Mouse (Mus musculus) forebrain, embryonic 15.5 days (tissue): ENCODE measurements around the gene Sapcd2. TPM values are rescaled to one million over a fixed set of nuclear protein-coding genes. Genes with fewer than 3 reads are reported as not detected.
"Not testable (repeated sequence)": the region's sequence is repeated elsewhere in the genome, so short reads cannot be mapped to it uniquely, and the experiment has no call there.

ENCODE experiments used
- ATAC-seq: fragments of 200-750 bp; cut with Nextera tagmentation; replicated peaks from 2 replicates; pipeline ENCODE4 v1.8.0; 2017; ENCODE audit warnings: mild to moderate bottlenecking, moderate TSS enrichment, moderate library complexity
- H3K27ac ChIP-seq: fragments of 300-500 bp; sonication (generic); replicated peaks from 2 replicates; pipeline ENCODE4 v1.5.1; 2015; ENCODE audit warnings: mild to moderate bottlenecking, inconsistent platforms
- H3K27me3 ChIP-seq: fragments of 300-500 bp; sonication (generic); 2 replicates; pipeline ENCODE4 v1.6.1; 2015; ENCODE audit warnings: inconsistent platforms
- H3K36me3 ChIP-seq: fragments of 300-500 bp; sonication (generic); 2 replicates; pipeline ENCODE4 v1.6.1; 2015; ENCODE audit warnings: mild to moderate bottlenecking, inconsistent platforms
- H3K4me1 ChIP-seq: fragments of 300-500 bp; sonication (generic); 2 replicates; pipeline ENCODE4 v1.6.1; 2015; ENCODE audit warnings: inconsistent platforms
- H3K4me2 ChIP-seq: fragments of 300-500 bp; sonication (generic); replicated peaks from 2 replicates; pipeline ENCODE4 v1.6.1; 2015; ENCODE audit warnings: mild to moderate bottlenecking, inconsistent platforms
- H3K4me3 ChIP-seq: fragments of 300-500 bp; sonication (generic); 2 replicates; pipeline ENCODE4 v1.5.1; 2015; ENCODE audit warnings: mild to moderate bottlenecking, inconsistent platforms
- H3K9ac ChIP-seq: fragments of 300-500 bp; sonication (generic); replicated peaks from 2 replicates; pipeline ENCODE4 v1.6.1; 2015; ENCODE audit warnings: mild to moderate bottlenecking, inconsistent platforms
- H3K9me3 ChIP-seq: fragments of 300-500 bp; sonication (generic); 2 replicates; pipeline ENCODE4 v1.6.1; 2016; ENCODE audit warnings: inconsistent platforms
- WGBS: fragments of 180-500 bp; shearing (Covaris S2); methylation state at CpG from one replicate; pipeline ENCODE4 v1.1.7; 2015; ENCODE audit warnings: mixed read lengths; 5-methylcytosine and 5-hydroxymethylcytosine counted together
- polyA plus RNA-seq: library from polyadenylated mRNA; unstranded; fragments of >200 nt; fragmentation: Nextera tagmentation; extraction: Ambion mirVana; gene quantifications from 2 replicates; pipeline ENCODE4 v1.2.1, GENCODE M21; 2015

Sapcd2 gene
- polyA plus RNA-seq, 1 experiment from 2014 or later: 32.6 TPM

DNA sequence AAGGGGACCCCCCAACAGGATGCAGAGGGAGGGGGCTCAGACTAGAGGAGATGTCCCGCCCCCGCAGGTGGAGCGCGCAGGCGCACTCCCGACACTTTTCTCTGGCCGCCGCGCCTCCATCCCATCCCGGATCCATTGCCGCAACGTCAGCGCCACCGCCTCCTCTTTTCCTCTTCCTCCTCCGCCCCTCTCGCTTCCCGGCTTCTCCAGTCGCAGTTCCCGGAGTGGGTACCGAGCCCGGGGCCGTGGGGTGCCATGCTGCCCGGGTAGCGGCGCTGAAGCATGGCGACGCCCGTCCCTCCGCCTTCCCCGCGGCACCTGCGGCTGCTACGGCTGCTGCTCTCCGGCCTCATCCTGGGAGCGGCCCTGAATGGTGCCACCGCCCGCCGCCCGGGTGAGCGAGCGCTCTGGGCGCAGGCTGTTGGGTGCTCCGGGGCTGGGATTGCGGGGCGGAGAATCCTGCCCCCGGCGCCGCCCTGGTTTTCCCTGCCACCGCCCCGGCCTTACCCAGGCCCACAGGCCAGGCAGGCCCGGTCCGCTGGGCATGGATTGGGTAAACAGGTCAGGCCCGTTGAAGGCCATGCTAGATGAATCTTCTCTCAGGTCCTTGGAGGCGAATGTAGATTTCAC is 31.0 kb downstream of the Sapcd2 start:
- peaks cover 21% of the 10 kb centered on the region for H3K27me3 ChIP-seq

DNA sequence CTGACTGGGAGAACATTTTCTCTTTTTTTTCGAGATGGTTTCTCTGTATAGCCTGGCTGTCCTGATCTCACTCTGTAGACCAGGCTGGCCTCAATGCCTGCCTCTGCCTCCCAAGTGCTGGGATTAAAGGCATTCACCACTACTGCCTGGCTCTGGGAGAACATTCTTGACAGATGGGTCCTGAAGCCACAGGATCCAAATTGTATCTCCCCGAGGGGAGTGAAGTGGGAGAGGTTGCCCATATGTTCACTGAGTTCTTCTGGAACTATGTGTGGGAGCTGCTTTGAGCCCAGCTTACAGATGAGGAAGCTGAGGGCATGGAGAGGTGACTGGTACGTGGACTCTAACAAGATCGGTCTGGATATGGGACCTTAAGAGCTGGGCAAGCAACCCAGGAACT is 31.9 kb downstream of the Sapcd2 start:
- H3K36me3 ChIP-seq: peaks cover 19% of the 10 kb centered on the region
- 82% methylated on average over 4 of the region's 4 CpGs for WGBS
- no peaks in the 10 kb centered on the region for H3K9me3 ChIP-seq
- H3K27ac ChIP-seq: peak overlapping the region; percentile 91
- H3K27me3 ChIP-seq: peaks cover 13% of the 10 kb centered on the region
- H3K9ac ChIP-seq: peak overlapping the region; percentile 99
- H3K4me1 ChIP-seq: peaks cover 39% of the 10 kb centered on the region
- no peak for ATAC-seq
- peak overlapping the region; percentile 70 for H3K4me2 ChIP-seq
- peak overlapping the region; percentile 71 for H3K4me3 ChIP-seq

More for the DNA sequence above, 31.0 kb downstream of the Sapcd2 start:
- Histone ChIP-seq H3K36me3 (peaks cover 11% of the 10 kb centered on the region), H3K9ac (peak overlapping the region; percentile 99), H3K9me3 (no peaks in the 10 kb centered on the region), H3K27ac (peak overlapping the region; percentile 91), H3K4me2 (peak overlapping the region; percentile 70), H3K4me3 (peak overlapping the region; percentile 71), H3K4me1 (peaks cover 39% of the 10 kb centered on the region)
- ATAC-seq: peak; percentile 86
- WGBS: under 1% methylated on average over 51 of the region's 54 CpGs

DNA sequence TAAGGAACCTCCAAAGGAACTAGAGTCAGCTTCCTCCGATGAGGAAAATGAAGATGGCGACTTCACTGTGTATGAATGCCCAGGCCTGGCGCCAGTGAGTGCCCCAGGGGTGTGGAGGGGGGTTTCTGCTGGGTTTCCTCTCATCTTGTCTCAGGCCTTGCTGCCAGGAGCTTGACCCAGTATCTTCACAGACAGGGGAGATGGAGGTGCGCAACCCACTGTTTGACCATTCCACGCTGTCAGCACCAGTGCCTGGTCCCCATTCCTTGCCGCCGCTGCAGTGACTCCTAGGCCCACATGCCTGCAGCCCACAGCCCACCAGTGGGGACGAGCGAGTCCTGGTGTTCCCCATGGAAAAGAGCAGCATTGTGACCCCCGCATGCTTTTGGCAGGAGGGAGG is 36.8 kb downstream of the Sapcd2 start:
- Histone ChIP-seq H3K27ac (no peak overlapping the region), H3K4me1 (peaks cover 25% of the 10 kb centered on the region), H3K36me3 (peaks cover 42% of the 10 kb centered on the region), H3K4me3 (no peak overlapping the region), H3K9ac (no peak overlapping the region), H3K4me2 (no peak overlapping the region), H3K9me3 (no peaks in the 10 kb centered on the region), H3K27me3 (no peaks in the 10 kb centered on the region)
- 91% methylated on average over 10 of the region's 10 CpGs for WGBS
- no peak for ATAC-seq

DNA sequence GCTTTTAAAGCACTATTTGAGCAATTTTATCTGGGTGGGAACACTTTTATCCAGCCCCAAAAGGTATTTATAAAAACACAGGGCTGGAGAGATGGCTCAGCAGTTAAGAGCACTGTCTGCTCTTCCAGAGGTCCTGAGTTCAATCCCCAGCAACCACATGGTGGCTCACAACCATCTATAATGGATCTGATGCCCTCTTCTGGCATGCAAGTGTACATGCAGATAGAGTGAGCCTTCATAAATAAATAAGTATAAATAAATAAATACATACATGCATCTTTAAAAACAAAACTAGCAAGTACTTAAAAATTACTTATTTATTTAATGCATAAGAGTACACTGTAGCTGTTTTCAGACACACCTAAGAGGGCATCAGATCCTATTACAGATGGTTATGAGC is 41.3 kb downstream of the Sapcd2 start:
- not testable (repeated sequence) for ATAC-seq, H3K9ac ChIP-seq, H3K27ac ChIP-seq, H3K9me3 ChIP-seq, H3K27me3 ChIP-seq, H3K4me2 ChIP-seq, H3K4me1 ChIP-seq, H3K4me3 ChIP-seq
- peaks cover 29% of the 10 kb centered on the region for H3K36me3 ChIP-seq

DNA sequence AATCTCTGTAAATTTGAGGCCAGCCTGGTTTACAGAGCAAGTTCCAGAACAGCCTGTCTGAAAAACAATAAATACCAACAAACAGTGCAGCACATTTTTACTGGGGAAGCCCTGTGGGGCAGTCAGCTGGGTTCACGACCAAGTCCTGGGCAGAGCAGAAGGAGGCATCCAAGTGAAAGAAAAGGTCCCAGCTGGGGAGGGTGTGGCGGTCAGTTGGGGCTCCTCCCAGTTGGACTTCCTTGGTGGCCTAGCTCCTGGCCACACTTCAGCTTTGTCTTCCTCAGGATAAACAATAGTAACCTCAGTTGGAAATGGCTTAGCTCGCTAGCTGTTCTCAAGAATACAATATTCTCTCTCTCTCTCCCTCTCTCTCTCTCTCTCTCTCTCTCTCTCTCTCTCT is 45.3 kb downstream of the Sapcd2 start:
- Histone ChIP-seq H3K27ac (no peak overlapping the region), H3K27me3 (no peaks in the 10 kb centered on the region), H3K9me3 (no peaks in the 10 kb centered on the region), H3K4me3 (no peak overlapping the region), H3K4me1 (no peaks in the 10 kb centered on the region), H3K36me3 (no peaks in the 10 kb centered on the region), H3K4me2 (no peak overlapping the region), H3K9ac (no peak overlapping the region)
- ATAC-seq: no peak
- WGBS: 10% methylated on average over 3 of the region's 3 CpGs

DNA sequence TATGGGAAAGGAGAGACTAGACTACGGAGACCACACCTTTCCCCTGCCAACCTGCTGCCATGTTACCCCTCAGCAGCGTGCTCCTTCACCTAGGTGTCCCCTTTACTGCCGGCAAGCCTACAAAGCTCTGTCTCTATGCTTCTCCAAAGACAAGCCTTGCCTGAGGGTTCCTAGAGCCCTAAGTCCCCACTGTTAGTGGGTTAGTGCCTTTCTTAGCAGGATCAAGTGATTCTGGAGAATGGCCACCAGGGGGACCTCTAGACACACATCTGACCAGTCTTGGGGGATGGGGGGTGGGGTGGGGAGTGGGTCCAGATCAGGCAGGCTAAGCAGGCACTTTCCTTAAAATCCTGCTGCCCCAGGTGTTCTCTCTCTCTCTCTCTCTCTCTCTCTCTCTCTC is 49.8 kb downstream of the Sapcd2 start:
- WGBS: 22% methylated on average over 3 of the region's 3 CpGs
- Histone ChIP-seq H3K36me3 (no peaks in the 10 kb centered on the region), H3K4me2 (no peak overlapping the region), H3K9me3 (no peaks in the 10 kb centered on the region), H3K27me3 (no peaks in the 10 kb centered on the region), H3K4me3 (no peak overlapping the region), H3K4me1 (no peaks in the 10 kb centered on the region), H3K9ac (no peak overlapping the region), H3K27ac (no peak overlapping the region)
- ATAC-seq: peak; percentile 39; the same call in 1 of the 2 replicates

- 71% methylated on average over 17 of the region's 17 CpGs for WGBS
- ATAC-seq: no peak
These were observed 50.7 kb downstream of the Sapcd2 start, which contains the start of gene Fut7 for GRCm38 (mm10) chr2:25422587-25423410. Fut7 (plus strand) TSS chr2:25423267.

DNA sequence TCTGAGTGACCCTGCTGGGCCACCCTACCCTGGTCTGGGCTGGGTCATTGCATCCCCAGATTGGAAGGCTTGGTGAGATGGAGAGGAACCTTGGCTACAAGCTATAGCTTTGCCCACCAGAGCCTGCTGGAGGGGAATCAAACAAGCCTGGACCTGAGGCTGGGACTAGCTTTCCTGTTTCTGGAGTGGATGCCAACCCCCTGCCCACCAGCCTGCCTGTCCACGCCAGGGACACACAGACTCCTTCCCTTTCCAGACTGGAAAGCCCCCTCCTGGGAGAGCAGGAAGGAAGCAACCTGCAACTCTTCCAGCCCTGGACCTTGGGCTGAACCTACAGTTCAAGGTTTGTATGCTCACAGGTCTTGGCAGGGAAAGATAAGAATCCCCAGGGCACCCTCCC is 51.5 kb downstream of the Sapcd2 start:
- no peak overlapping the region for H3K9ac ChIP-seq
- H3K4me2 ChIP-seq: no peak overlapping the region
- no peak overlapping the region for H3K27ac ChIP-seq
- H3K27me3 ChIP-seq: no peaks in the 10 kb centered on the region
- H3K4me1 ChIP-seq: peaks cover 7% of the 10 kb centered on the region; the same call in 1 of the 2 replicates
- no peaks in the 10 kb centered on the region for H3K9me3 ChIP-seq
- ATAC-seq: no peak
- no peaks in the 10 kb centered on the region for H3K36me3 ChIP-seq
- 67% methylated on average over 1 of the region's 1 CpGs for WGBS
- no peak overlapping the region for H3K4me3 ChIP-seq

More at GRCm38 (mm10) chr2:25422587-25423410, 50.7 kb downstream of the Sapcd2 start, which contains the start of gene Fut7:
- H3K4me2 ChIP-seq: no peak within 1 kb of the TSS
- no peaks in the 10 kb centered on the region for H3K36me3 ChIP-seq
- H3K9me3 ChIP-seq: no peaks in the 10 kb centered on the region
- H3K27ac ChIP-seq: no peak within 1 kb of the TSS
- H3K4me3 ChIP-seq: no peak within 1 kb of the TSS
- H3K4me1 ChIP-seq: peaks cover 2% of the 10 kb centered on the region; the same call in 1 of the 2 replicates
- H3K9ac ChIP-seq: no peak within 1 kb of the TSS
- no peaks in the 10 kb centered on the region for H3K27me3 ChIP-seq

DNA sequence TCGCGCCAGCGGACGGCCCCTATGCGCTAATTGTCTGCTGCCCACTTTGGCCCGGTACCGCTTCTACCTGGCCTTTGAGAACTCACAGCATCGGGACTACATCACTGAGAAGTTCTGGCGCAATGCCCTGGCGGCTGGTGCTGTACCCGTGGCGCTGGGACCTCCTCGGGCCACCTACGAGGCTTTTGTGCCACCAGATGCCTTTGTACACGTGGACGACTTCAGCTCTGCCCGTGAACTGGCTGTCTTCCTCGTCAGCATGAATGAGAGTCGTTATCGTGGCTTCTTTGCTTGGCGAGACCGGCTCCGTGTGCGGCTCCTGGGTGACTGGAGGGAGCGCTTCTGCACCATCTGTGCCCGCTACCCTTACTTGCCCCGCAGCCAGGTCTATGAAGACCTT is 53.4 kb downstream of the Sapcd2 start:
- Histone ChIP-seq H3K27ac (no peak overlapping the region), H3K9ac (no peak overlapping the region), H3K4me3 (no peak overlapping the region)

DNA sequence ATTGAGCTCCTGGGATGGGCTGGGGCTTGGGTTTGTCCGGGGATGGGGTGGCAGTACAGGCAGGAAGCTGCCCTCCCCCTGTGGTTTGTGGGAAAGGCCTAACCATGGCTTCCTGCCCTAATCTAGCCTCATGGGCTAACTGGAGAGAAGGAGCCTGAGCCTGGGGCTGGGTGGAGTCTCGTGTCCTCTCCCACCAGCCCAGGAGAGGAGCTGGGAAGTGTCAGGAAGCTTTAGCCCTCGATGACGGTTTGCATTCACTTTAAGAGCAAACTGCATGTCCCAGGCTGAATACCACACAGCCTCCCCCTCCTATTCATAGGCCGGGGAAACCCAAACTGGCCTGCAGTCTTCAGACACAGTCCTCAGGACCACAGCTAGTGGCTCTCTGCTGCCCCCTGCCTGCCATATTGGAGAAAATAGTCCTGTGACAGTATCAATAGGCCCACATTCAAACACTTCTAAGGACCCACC is 54.6 kb downstream of the Sapcd2 start:
- H3K27me3 ChIP-seq: peaks cover 2% of the 10 kb centered on the region; the same call in 1 of the 2 replicates
- no peak overlapping the region for H3K9ac ChIP-seq
- H3K27ac ChIP-seq: no peak overlapping the region
- H3K36me3 ChIP-seq: no peaks in the 10 kb centered on the region
- peaks cover 31% of the 10 kb centered on the region for H3K4me1 ChIP-seq
- H3K9me3 ChIP-seq: no peaks in the 10 kb centered on the region
- peak; percentile 30; the same call in 1 of the 2 replicates for ATAC-seq
- no peak overlapping the region for H3K4me3 ChIP-seq
- H3K4me2 ChIP-seq: no peak overlapping the region
- WGBS: 21% methylated on average over 5 of the region's 5 CpGs

More for the DNA sequence above, 53.4 kb downstream of the Sapcd2 start:
- ATAC-seq: no peak
- Histone ChIP-seq H3K36me3 (no peaks in the 10 kb centered on the region), H3K4me2 (no peak overlapping the region), H3K4me1 (peaks cover 22% of the 10 kb centered on the region), H3K27me3 (peaks cover 2% of the 10 kb centered on the region; the same call in 1 of the 2 replicates), H3K9me3 (no peaks in the 10 kb centered on the region)
- 37% methylated on average over 27 of the region's 27 CpGs for WGBS

GRCm38 (mm10) chr2:25427256-25427655 is 55.1 kb downstream of the Sapcd2 start:
- 92% methylated on average over 5 of the region's 5 CpGs for WGBS
- no peak overlapping the region for H3K9ac ChIP-seq
- no peaks in the 10 kb centered on the region for H3K36me3 ChIP-seq
- no peak overlapping the region for H3K27ac ChIP-seq
- H3K4me1 ChIP-seq: peaks cover 31% of the 10 kb centered on the region
- no peak overlapping the region for H3K4me2 ChIP-seq
- H3K27me3 ChIP-seq: peaks cover 2% of the 10 kb centered on the region; the same call in 1 of the 2 replicates
- no peak for ATAC-seq
- no peaks in the 10 kb centered on the region for H3K9me3 ChIP-seq
- H3K4me3 ChIP-seq: no peak overlapping the region
